Mouse (Mus musculus) gastrocnemius, postnatal 10 days (tissue): Measurements from ENCODE around the gene Pym1. TPM values are rescaled to one million over a fixed set of nuclear protein-coding genes. Genes with fewer than 3 reads are reported as not detected.

ENCODE experiments used
- DNase-seq: peaks from one replicate; pipeline ENCODE4 v3.0.0; 2021; ENCODE audit warnings: mixed read lengths
- total RNA-seq, 2 experiments: library from RNA; stranded (reverse); gene quantifications; 2 replicates each; pipeline ENCODE4 v1.2.3; 2021

The Pym1 gene
- total RNA-seq, 2 experiments from 2014 or later: 13.7 to 14.9 TPM

DNA sequence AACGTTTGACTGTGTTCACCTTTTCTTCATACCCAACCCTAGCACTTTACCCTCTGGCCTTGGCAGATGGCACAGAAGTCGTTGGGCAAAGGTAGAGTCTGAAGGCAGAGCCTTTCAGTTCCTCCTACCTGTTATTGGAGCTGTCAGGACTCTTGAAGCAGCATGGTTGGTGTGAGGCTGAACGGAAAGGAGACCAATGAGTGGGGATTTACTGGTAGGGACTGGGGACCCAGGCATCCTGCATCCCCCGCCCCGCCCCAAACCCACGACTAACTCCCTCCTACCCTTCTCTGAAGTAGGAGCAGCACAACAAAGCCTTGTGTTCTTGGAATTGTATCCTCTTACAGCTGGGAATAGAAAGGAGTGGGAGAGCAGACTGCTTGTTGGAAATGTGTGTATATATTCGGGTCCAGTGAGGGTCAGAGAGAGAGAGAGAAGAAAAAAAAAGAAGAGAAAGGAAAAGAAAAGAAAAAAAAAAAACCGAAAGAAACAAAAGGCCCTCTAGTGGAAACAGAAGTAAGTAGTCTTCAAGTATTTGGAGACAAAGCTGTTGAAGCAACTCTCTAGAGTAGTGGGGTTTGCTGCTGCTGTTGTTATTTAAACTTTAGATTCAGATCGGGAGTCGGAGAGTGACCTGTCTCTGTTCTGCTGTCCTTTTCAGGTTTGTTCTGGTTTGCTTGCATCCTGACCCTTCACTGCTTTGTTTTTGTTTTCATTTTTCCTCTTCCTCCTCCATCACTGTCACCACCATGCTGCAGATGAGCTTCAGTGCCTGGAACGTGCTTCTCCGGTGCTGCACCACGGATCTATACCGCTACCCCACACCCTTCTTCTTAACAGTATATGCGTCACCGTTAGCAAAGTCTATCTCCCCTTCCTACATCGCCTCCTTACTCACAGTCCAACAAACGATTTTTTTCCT is 2.7 kb upstream of the Pym1 start, which contains the start of gene Dgka:
TSS of gene Dgka (minus strand) at position 176 of the 922 bp plus-strand sequence.
- DNase-seq: no peak

DNA sequence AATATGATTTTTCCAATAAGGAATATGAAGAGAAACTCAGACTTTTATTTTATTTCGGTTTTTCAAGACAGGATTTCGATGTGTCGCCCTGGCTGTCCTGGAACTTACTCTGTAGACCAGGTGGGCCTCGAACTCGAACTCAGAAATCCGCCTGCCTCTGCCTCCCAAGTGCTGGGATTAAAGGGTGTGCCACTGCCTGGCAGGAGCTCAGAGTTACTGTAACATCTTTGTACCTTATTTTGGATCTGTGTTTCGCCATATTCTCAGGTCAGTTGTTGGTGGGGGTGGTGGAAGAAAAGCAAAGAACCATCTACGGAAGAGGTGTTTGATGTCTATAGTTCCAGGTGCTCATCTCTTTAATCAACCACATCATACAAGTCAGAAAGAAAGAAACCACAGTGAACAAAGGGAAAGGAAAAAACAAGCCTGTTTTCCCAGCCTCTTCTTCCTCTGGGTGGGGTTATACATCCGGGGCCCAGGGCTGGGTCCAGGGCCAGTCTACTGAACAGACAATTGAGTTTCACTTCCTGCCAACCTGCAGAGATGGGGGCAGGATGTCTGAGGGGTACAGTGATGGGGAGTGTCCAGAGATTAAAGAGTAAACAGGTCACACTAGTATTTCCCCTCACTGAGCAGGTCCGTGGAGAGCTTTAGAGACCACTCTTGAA is 1.6 kb upstream of the Pym1 start:
- no peak for DNase-seq

DNA sequence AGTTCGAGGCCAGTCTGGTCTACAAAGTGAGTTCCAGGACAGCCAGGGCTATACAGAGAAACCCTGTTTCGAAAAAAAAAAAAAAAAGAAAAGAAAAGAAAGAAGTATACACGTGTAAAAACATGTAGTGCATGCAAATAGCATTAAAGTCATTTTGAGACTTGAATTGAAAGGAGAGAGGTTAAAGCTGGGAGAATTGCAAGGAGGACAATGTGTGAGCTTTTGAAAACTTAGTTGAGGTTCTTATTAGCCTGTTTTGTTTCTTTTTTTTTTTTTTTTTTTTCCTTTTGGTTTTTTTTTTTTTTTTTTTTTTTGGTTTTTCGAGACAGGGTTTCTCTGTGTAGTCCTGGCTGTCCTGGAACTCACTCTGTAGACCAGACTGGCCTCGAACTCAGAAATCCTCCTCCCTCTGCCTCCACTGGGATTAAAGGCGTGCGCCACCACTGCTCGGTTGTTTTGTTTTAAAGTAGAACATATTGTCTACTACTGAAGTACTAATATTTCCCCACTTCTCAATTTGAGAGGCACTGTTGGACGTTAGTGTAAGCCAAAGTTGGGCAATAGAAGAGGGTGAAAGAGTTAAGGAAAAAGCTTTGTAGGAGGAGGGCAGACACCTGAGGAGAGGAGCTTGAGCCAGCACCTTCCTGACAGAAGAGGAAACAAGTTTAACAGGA is 580 bp upstream of the Pym1 start:
- DNase-seq: no peak

DNA sequence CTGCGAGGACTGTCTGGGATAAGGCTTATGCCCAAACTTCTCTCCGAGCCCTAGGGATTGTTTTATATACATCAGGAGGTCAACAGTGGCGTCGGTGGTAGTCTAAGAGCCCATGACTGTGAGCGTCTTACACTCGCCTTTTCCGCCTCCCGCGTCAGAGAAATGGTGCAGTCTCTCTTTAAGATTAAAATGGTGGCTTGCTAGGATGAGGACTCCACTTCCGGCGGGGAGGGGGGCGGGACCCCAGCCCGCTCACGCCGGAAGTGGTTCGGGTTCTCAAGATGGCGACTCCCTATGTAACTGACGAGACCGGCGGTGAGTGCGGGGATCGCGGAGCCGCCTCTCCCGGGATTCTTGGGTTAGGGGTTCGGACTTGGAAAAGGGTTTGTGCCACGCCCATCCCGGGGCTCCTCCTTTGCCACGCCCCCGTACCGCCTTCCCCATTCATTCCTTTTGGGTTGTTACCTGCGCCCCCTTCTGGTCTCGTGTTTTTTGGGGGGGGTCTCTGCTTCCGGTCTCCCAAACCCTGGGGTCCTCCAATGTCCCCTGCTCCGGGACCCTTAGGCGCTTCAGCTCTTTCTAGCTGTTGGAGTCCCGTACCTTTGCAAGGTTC is 669 bp downstream of the Pym1 start:
- peak; percentile 73 for DNase-seq

DNA sequence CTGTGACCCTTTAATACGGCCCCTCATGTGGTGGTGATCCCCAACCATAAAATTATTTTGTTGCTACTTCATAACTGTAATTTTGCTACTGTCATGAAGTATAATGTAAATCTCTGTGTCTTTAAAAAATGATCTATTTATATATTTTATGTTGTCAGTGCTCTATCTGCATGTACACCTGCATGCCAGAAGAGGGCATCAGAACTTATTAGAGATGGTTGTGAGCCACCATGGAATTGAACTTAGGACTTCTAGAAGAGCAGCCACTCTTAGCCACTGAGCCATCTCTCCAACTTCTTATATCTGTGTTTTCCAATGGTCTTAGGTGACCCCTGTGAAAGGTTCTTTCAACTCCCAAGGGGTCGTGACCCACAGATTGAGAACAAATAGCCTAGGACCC is 25.2 kb downstream of the Pym1 start:
- no peak for DNase-seq

DNA sequence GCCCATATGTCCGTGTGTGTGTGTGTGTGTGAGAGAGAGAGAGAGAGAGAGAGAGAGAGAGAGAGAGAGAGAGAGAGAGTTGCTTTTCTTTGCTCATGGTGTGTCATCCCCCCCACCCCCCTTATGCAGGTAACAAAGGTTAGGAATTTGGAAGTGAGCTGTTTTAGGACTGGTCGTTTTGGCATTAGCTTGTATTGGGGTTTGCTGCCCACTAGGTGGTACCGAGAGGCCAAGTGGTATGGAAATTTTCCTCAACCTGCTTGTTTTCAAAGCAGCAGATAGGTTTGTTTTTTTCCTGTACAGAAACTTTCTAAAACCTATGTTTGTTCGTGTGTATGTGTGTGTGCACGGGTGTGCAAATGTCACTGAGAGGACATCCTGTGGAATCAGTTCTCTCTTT is 26.0 kb downstream of the Pym1 start:
- DNase-seq: no peak

DNA sequence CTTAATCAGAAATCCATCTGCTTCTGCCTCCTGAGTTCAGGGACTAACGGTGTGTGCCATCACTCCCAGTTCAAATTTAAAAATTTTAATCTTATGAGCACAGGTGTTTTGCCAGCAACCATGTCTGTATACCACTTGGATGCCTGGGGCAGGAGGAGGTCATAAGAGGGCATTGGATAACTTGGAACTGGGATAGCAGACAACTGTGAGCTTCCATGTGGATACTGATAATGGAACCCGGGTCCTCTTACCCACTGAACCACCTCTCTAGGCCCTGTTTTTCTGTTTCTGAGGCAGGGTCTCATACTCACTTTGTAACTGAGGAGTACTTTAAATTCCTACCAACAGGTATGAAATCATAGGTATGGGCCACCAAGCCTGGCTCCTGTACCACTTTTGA is 30.8 kb downstream of the Pym1 start:
- no peak for DNase-seq

DNA sequence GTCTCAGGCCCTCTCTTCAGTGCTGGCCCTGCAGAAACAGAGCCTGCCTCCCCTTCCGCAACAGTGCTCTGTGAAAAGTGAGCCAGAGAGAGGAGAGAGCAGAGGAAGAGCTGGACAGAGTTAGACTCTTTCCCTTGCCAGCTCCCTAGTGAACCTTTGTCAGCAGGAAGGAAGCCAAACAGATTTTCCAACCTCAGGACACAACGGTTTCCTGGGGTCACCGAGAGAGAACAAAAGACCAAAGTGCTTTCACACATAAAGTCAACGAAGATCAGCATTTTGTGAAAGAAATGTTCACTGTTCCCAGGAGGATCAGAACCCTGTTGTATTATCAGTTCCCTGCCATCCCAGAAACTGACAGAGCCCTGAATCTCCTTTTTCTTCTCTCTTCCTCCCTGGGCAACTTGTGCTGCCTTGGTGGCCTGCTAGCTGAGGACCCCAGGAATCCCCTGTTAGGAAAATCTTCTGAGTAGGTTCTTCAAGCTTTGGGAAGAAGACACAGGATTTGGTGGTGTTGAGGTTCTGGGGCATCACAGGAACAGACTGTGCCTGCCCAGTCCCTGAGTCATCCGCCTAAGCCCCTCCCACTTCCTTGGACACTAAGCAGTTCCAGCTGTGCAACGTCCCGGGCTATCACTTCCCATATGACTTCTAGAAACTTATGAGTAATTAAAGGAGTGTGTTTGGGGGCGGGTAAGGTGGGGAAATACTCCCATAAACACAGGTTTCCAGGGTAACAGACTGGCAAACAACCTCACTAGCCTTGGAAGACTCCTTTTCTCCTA is 31.5 kb downstream of the Pym1 start:
- peak; percentile 66 for DNase-seq

DNA sequence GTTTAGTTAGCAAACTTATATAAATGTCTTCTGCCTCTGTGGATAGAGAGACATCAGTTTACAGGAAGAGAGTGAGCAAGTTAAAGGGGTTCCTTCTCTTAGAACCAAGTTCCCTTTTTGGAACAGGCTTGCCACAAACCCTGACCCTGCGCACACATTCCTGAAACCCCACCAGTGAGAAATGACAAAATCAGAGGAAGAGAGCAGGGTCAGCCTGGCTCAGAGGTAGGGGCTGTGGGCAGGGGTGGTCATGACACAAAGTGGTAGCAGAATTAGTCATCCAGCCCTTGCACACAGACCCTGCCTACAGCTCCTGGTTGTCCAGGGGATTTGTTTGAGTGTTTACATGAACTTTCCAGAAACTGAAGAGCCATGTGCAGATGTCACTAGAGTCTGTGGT is 32.5 kb downstream of the Pym1 start:
- DNase-seq: no peak

DNA sequence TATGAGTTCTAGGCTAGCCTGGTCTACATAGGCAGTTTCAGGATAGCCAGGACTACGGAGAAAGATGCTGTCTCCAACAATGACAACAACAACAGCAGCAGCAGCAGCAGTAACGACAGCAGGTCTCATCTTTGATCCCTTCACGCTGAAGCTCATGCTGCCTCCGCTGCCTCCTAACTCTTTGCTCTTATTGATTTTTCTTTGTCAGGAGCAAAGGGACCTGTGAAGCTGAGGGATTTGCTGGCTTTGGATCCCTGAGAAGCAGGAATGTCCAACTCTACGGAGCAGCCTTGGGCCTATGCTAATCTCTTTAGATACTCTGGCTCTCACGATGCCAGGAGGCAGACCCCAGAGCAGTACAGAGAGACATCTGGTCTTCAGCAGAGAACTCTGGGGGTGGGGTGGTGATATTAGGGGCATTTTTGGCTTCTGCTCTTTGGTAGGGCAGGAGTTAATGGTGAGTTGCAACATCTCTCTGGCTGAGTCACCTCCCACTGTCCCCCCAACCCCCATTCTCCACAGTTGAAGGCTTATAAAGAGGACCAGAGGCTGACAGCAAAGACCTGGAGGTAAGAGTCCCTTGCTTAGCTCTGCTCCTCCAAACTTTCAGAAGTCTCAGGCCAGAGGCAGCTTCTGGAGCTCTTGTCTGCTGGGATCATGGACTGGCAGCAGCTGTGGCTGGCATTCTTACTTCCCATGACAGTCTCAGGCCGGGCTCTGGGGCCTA is 42.9 kb downstream of the Pym1 start, which contains the start of gene Mmp19:
TSS of gene Mmp19 (plus strand) at position 513 of the 727 bp plus-strand sequence.
- no peak for DNase-seq

DNA sequence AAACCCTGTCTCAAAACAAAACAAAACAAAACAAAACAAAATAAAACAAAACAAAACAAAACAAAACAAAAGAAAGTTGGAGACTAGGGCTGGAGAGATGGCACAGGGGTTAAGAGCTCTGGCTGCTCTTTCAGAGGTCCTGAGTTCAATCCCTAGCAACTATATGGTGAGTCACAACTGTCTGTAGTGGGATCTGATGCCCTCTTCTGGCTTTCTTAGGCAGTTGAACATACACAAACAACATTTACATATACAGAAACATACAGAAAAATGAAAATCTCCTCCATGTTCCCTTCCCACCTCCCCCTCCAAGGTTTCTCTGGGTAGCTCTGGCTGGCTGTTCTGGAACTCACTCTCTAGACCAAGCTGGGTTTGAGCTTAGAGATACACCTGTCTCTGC is 44.4 kb downstream of the Pym1 start:
- no peak for DNase-seq

DNA sequence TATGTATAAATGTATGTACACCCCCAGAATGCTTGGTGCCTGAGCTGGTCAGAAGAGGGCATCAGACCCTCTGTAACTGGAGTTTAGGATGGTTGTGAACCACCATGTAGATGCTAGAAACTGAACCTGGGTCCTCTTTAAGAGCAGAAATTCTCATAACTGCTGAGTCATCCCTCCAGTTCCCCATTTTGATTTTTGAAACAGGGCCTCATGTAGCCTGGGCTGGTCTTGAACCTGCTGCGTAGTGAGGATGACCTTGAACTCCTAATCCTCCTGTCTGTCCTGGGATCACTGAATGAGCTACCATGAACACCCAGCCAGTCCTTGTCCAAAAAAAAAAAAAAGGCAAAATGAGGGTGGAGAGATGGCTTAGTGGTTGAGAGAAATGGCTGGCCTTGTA is 45.6 kb downstream of the Pym1 start:
- no peak for DNase-seq

DNA sequence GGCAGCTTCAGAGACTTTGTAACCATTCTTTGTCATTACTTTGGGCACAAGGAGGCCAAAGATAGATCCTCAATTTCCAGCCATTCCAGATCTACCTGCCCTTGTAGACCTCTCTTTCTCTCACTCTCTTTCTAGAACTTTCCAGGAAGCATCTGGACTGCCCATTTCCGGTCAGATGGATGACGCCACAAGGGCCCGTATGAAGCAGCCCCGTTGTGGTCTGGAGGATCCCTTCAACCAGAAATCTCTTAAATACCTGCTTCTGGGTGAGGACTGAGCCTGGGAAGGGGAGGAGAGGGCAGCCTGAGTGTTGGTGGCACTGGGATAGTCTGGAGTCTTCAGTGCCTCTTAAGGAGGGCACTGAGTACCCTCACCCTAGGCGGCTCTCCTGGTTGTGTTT is 46.7 kb downstream of the Pym1 start:
- no peak for DNase-seq

DNA sequence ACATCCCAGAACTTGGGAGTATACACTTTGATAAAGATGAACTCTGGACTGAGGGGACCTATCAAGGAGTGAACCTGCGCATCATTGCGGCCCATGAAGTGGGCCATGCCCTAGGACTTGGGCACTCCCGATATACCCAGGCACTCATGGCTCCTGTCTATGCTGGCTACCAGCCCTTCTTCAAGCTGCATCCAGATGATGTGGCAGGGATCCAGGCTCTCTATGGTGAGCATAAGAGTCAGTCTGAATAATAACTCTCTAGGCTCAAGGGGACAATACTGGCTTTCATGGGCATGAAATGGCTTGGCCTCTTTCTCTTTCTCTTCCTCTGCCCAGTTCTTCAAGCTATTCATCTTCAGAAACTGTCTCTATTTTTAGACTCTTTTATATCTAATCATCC is 47.9 kb downstream of the Pym1 start:
- no peak for DNase-seq

DNA sequence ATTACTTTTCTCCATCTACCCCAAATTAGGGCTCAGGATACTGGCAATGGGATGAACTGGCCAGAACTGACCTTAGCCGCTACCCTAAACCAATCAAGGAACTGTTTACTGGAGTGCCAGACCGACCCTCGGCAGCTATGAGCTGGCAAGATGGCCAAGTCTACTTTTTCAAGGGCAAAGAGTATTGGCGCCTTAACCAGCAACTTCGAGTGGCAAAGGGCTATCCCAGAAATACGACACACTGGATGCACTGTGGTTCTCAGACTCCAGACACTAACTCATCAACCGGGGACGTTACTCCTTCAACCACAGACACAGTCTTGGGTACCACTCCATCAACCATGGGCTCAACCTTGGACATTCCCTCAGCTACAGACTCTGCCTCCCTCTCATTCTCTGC is 51.0 kb downstream of the Pym1 start:
- no peak for DNase-seq

DNA sequence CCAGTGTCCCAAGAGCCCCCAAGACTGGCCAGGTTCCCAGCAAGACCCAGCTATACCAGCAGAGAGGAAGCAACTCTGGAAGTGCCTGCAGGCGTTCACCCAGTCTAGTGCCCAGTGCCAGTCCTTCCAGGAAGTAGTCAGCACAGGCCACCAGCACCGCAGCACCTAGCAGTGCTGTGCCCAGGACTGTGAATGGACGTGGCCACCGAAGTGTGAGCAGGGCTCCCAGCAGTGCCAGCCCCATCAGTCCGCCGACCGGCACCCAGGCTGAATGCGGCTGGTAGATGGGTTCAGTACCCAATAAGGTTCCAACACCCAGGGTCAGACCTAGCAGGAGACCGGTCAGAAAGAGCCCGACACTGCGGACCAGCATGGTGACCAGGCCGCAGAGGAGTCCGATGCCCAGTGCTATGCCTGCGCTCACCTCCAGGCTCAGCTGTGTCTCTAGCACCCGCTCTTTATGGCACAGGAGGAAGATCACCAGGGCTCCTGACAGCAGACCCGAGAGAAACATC is 54.3 kb downstream of the Pym1 start:
- no peak for DNase-seq

DNA sequence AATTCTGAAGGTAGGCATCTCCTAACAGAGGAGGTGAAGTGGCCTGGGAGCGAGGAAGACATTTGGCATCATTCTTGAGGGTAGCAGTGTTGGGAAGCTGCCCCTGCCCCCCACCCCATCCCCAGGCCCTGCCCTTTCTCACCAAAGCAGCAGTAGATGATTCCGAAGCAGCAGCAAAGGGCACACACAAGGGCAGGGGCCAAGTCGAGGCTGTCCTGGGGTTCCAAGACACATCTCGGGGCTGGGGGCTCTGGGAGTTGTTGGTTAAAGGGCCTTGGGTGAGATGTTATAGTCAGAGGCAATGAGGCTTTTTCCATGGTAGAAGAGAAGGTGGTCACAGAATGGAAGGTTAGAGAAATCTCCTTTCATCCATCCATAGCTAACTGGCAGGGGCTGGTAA is 55.3 kb downstream of the Pym1 start:
- DNase-seq: no peak

DNA sequence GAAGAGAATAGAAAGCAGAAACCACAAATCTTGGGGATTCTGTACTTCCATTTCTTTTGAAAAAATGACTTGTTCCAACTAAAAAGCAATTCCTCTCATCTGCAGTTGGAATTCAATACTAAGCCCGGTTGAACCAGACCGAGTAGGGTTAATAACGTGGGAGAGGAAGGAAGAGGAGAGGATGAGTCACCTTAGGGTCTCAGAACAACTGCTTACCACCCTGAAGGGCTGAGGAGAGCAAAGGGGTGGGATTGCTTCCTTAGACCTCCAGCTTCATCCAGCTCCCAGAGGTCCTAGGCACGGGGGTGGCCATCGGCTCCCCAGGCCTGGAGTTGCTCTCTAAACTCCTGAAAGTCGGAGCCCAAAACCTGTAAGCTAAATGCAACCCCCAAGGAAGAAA is 55.7 kb downstream of the Pym1 start:
- DNase-seq: no peak

DNA sequence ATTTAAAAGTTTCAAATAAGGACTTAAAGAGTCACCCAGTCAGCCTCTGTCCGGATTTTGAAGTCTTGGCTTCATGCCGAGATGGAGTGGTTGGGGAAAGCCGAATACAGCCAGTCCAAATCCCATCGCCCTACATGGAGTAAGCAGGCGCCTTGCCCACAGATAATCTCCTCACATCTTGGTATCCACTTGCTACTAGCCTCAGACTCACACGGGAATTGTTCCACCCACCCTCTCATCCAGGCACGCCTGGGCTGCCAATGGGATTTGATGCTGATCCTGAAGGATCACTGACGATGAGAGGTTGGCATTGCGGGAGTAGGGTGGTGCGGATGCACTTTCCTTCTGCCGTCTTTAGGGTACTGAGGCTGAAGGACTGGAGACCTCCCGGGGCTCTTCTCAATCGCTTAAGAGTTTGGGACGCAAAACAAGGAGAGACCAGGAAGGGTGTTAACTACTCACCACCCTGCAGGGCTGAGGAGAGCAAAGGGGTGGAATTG is 56.1 kb downstream of the Pym1 start, which contains the start of gene Dnajc14:
TSS of gene Dnajc14 (plus strand) at position 292 of the 500 bp plus-strand sequence.
- DNase-seq: peak; percentile 51
